Mouse (Mus musculus) spleen, adult 12 weeks (tissue): Measurements from ENCODE around the gene 4632433K11Rik.
A peak's percentile ranks its signal among the peaks of the same experiment; 100 is the strongest.
"Not testable (repeated sequence)": the region's sequence is repeated elsewhere in the genome, so short reads cannot be mapped to it uniquely, and the experiment has no call there.

Source experiments
- DNase-seq: peaks from one replicate; pipeline ENCODE4 v3.0.0; 2022; ENCODE audit warnings: low spot score

4632433K11Rik gene

GRCm38 (mm10) chr7:5056651-5057263, 22.8 kb downstream of the 4632433K11Rik start:
- no peak for DNase-seq

- DNase-seq, result no peak
Observed at GRCm38 (mm10) chr7:5057381-5057780, 23.5 kb downstream of the 4632433K11Rik start.

- no peak for DNase-seq
Observed at GRCm38 (mm10) chr7:5057804-5058203, 23.9 kb downstream of the 4632433K11Rik start.

GRCm38 (mm10) chr7:5058631-5059030, 24.7 kb downstream of the 4632433K11Rik start:
- no peak for DNase-seq

GRCm38 (mm10) chr7:5059421-5059820, 25.5 kb downstream of the 4632433K11Rik start:
- no peak for DNase-seq

- DNase-seq, result peak; percentile 69
Observed at GRCm38 (mm10) chr7:5060239-5060731, 26.4 kb downstream of the 4632433K11Rik start.

GRCm38 (mm10) chr7:5060944-5061773, 27.2 kb downstream of the 4632433K11Rik start:
- DNase-seq, result peak; percentile 94

- DNase-seq, result peak; percentile 87
Observed at GRCm38 (mm10) chr7:5061774-5062359, 27.9 kb downstream of the 4632433K11Rik start, which contains the start of gene U2af2. Gene U2af2 (plus strand): TSS chr7:5062143.

- no peak for DNase-seq
Observed at GRCm38 (mm10) chr7:5062360-5063001, 28.6 kb downstream of the 4632433K11Rik start.

GRCm38 (mm10) chr7:5064886-5065285, 31.0 kb downstream of the 4632433K11Rik start:
- no peak for DNase-seq

- DNase-seq, result no peak
Observed at GRCm38 (mm10) chr7:5073586-5073985, 39.7 kb downstream of the 4632433K11Rik start.

- DNase-seq, result no peak
Observed at GRCm38 (mm10) chr7:5074984-5075383, 41.1 kb downstream of the 4632433K11Rik start.

GRCm38 (mm10) chr7:5076931-5077330, 43.0 kb downstream of the 4632433K11Rik start:
- DNase-seq, result no peak

- not testable (repeated sequence) for DNase-seq
Observed at GRCm38 (mm10) chr7:5079365-5080009, 45.6 kb downstream of the 4632433K11Rik start.

GRCm38 (mm10) chr7:5080010-5080751, 46.3 kb downstream of the 4632433K11Rik start, which contains the start of gene Epn1:
Gene Epn1 (plus strand): TSS chr7:5080235.
- DNase-seq, result peak; percentile 89

GRCm38 (mm10) chr7:5080815-5081214, 46.9 kb downstream of the 4632433K11Rik start:
- DNase-seq, result no peak

GRCm38 (mm10) chr7:5081241-5081640, 47.3 kb downstream of the 4632433K11Rik start:
- no peak for DNase-seq

GRCm38 (mm10) chr7:5081939-5082338, 48.0 kb downstream of the 4632433K11Rik start:
- no peak for DNase-seq

- no peak for DNase-seq
Observed at GRCm38 (mm10) chr7:5083325-5084105, 49.6 kb downstream of the 4632433K11Rik start.
